Mouse (Mus musculus) liver, adult 2 months (tissue): ENCODE results near the gene Nfkb2.

Experiments used
- CTCF ChIP-seq: fragments of 200-500 bp; IDR thresholded peaks from 2 replicates; pipeline ENCODE4 v1.5.1; 2011; ENCODE audit warnings: low read depth, low read length, control low read depth
- POLR2A ChIP-seq: fragments of 200-500 bp; IDR thresholded peaks from 2 replicates; pipeline ENCODE4 v1.6.1; 2011; ENCODE audit warnings: low read length, control low read depth; ENCODE audit not compliant: insufficient read depth; ENCODE audit errors: extremely low read depth

DNA sequence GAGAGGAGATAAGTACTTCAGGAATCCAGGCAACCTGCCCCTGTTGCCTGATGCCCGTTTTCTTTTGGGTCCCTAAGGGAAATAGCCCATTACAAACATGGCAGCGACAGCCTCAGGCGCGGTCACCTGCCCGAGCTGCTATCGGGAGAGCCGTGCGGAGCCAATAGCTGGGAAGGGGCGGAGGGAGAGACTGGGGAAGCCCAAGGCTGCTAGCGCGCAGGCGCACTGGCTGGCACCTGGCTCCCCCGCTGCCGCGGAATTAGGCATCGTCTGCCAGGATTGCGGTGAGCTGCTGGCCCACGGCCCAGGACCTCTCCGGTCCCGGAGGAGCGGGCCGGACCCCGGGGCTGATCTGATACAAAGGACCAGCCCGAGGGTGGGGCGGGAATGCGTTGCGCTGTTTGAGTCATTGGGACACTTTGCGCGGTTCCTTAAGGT, 52.6 kb downstream of the Nfkb2 start:
- no peak for TF ChIP-seq CTCF
- 0 out of 2 replicates have a peak, but pooled peaks have one; percentile 24 for TF ChIP-seq POLR2A
